Mouse (Mus musculus) bone marrow, adult 2 months (tissue): ENCODE results near the gene Car6.

Source experiments
- CTCF ChIP-seq: fragments of 200-500 bp; IDR thresholded peaks from 2 replicates; pipeline ENCODE4 v1.5.1; 2011; ENCODE audit warnings: low read length, control low read depth; ENCODE audit not compliant: control insufficient read depth, insufficient read depth
- POLR2A ChIP-seq: fragments of 200-500 bp; IDR thresholded peaks from 2 replicates; pipeline ENCODE4 v1.6.1; 2011; ENCODE audit warnings: low read depth, mild to moderate bottlenecking, control low read depth, low read length, borderline replicate concordance; ENCODE audit not compliant: control insufficient read depth

- TF ChIP-seq POLR2A: no peak
- TF ChIP-seq CTCF: no peak
These were observed 32.7 kb downstream of the Car6 start for GRCm38 (mm10) chr4:150168406-150168805.
